Mouse (Mus musculus) ES-Bruce4 (cell line): ENCODE results near the gene Rpl10-ps3. TPM values are rescaled to one million over a fixed set of nuclear protein-coding genes. Genes with fewer than 3 reads are reported as not detected.

ENCODE experiments used
- H3K27ac ChIP-seq: 2 replicates; pipeline ENCODE4 v1.5.1; 2012; ENCODE audit warnings: low read length, inconsistent platforms; ENCODE audit not compliant: insufficient read depth
- H3K27me3 ChIP-seq: 2 replicates; pipeline ENCODE4 v1.6.1; 2012; ENCODE audit warnings: mild to moderate bottlenecking, low read length, inconsistent platforms; ENCODE audit not compliant: control insufficient read depth, poor library complexity, insufficient read depth, severe bottlenecking
- H3K36me3 ChIP-seq: 2 replicates; pipeline ENCODE4 v1.6.1; 2012; ENCODE audit warnings: inconsistent platforms, mild to moderate bottlenecking, low read length, moderate library complexity; ENCODE audit not compliant: control insufficient read depth, poor library complexity, insufficient read depth, severe bottlenecking
- H3K4me1 ChIP-seq: one replicate; pipeline ENCODE4 v1.8.1; 2011; ENCODE audit warnings: low read length; ENCODE audit not compliant: control insufficient read depth, insufficient read depth
- H3K4me3 ChIP-seq: 2 replicates; pipeline ENCODE4 v1.5.1; 2011; ENCODE audit warnings: low read depth, mild to moderate bottlenecking, low read length
- H3K9ac ChIP-seq: 2 replicates; pipeline ENCODE4 v1.6.1; 2012; ENCODE audit warnings: low read depth, mild to moderate bottlenecking, inconsistent platforms; ENCODE audit not compliant: poor library complexity, severe bottlenecking
- H3K9me3 ChIP-seq: replicated peaks from 2 replicates; pipeline ENCODE4 v1.6.1; 2012; ENCODE audit warnings: mild to moderate bottlenecking, low read length, inconsistent platforms; ENCODE audit not compliant: control insufficient read depth, poor library complexity, insufficient read depth, severe bottlenecking
- CTCF ChIP-seq: IDR thresholded peaks from one replicate; pipeline ENCODE4 v1.8.1; 2011; ENCODE audit warnings: low read depth, low read length
- EP300 ChIP-seq: IDR thresholded peaks from 2 replicates; pipeline ENCODE4 v1.6.1; 2011; ENCODE audit warnings: low read depth, low read length; ENCODE audit not compliant: insufficient read depth
- POLR2A ChIP-seq: IDR thresholded peaks from one replicate; pipeline ENCODE4 v1.8.1; 2011; ENCODE audit warnings: low read length; ENCODE audit not compliant: insufficient read depth
- polyA plus RNA-seq: library from polyadenylated mRNA; stranded (reverse); fragments of >200 nt; gene quantifications from 2 replicates; pipeline ENCODE4 v1.2.4, GENCODE M21; 2011; ENCODE audit warnings: low read depth; ENCODE audit not compliant: missing spikeins, insufficient read depth, insufficient read length

The Rpl10-ps3 gene
- 1,723 and 1,787 TPM in 2 replicates for polyA plus RNA-seq

- Histone ChIP-seq H3K27ac (no peak within 1 kb of the TSS), H3K9ac (no peak within 1 kb of the TSS), H3K4me1 (no peaks in the 10 kb centered on the region), H3K27me3 (no peaks in the 10 kb centered on the region), H3K9me3 (0 out of 2 replicates have a peak, but pooled peaks cover 2% of the 10 kb centered on the region), H3K36me3 (no peaks in the 10 kb centered on the region), H3K4me3 (no peak within 1 kb of the TSS)
- TF ChIP-seq CTCF = no peak
- no peak for TF ChIP-seq POLR2A
- no peak for TF ChIP-seq EP300
These were observed at the start of gene Rpl10-ps3 for GRCm38 (mm10) chr9:50344868-50345267. Gene Rpl10-ps3, minus strand, starts transcription at chr9:50344968.

- H3K9ac ChIP-seq = no peak overlapping the region
- H3K36me3 ChIP-seq = no peaks in the 10 kb centered on the region
- H3K4me3 ChIP-seq = no peak overlapping the region
- no peaks in the 10 kb centered on the region for H3K27me3 ChIP-seq
- H3K27ac ChIP-seq = no peak overlapping the region
- TF ChIP-seq POLR2A = no peak
- TF ChIP-seq CTCF = no peak
- TF ChIP-seq EP300 = no peak
- no peaks in the 10 kb centered on the region for H3K9me3 ChIP-seq
- no peaks in the 10 kb centered on the region for H3K4me1 ChIP-seq
These were observed 30.8 kb upstream of the Rpl10-ps3 start for GRCm38 (mm10) chr9:50375598-50375997.

GRCm38 (mm10) chr9:50374666-50375065 lies 29.9 kb upstream of the Rpl10-ps3 start:
- Histone ChIP-seq H3K27me3 (no peaks in the 10 kb centered on the region), H3K36me3 (no peaks in the 10 kb centered on the region), H3K4me1 (no peaks in the 10 kb centered on the region), H3K27ac (no peak overlapping the region), H3K4me3 (no peak overlapping the region), H3K9ac (no peak overlapping the region), H3K9me3 (no peaks in the 10 kb centered on the region)
- TF ChIP-seq POLR2A (no peak), CTCF (no peak), EP300 (no peak)

DNA sequence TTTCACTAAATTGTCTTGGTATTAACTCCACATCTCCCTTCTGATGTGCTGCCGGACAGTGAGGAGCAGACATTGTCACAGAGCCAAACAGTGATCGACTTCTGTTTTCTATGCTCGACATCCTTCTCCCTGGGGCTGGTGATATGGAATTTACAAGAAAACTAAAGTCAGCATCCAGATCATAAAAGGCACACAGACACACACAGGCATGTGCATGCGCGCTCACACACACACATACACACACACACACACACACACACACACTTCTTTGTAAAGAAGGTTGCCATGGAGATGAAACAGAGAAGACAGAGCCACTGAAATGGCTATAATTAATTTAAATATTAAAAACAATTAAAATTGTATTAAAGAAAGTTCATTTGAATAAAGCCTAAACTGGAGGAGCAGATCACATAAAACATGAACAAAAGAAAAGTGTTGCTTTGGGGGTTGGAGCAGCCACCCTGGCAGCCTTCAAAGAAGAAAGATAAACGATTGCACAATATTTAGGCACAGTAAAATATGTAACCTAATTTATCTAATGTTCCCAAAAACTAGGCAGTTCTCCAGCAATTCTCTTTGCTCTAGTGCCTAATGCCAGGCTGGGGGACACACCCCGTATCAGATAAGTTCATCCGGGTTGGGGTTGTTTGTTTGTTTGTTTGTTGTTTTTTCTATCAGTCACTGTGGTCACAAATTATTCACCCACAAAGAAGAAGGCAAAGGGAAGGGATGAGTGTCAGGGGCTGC lies 24.0 kb upstream of the Rpl10-ps3 start:
- H3K27ac ChIP-seq = no peak overlapping the region
- H3K36me3 ChIP-seq = no peaks in the 10 kb centered on the region
- no peaks in the 10 kb centered on the region for H3K9me3 ChIP-seq
- TF ChIP-seq CTCF (no peak), EP300 (no peak), POLR2A (no peak)
- H3K9ac ChIP-seq = no peak overlapping the region
- H3K4me3 ChIP-seq = no peak overlapping the region
- H3K4me1 ChIP-seq = no peaks in the 10 kb centered on the region
- no peaks in the 10 kb centered on the region for H3K27me3 ChIP-seq

- no peak for TF ChIP-seq CTCF
- TF ChIP-seq EP300 = no peak
- TF ChIP-seq POLR2A = no peak
- no peak overlapping the region for H3K9ac ChIP-seq
- H3K27me3 ChIP-seq = no peaks in the 10 kb centered on the region
- H3K4me1 ChIP-seq = no peaks in the 10 kb centered on the region
- H3K36me3 ChIP-seq = no peaks in the 10 kb centered on the region
- H3K4me3 ChIP-seq = no peak overlapping the region
- H3K9me3 ChIP-seq = no peaks in the 10 kb centered on the region
- H3K27ac ChIP-seq = no peak overlapping the region
These were observed 20.5 kb upstream of the Rpl10-ps3 start for GRCm38 (mm10) chr9:50365059-50365780.

DNA sequence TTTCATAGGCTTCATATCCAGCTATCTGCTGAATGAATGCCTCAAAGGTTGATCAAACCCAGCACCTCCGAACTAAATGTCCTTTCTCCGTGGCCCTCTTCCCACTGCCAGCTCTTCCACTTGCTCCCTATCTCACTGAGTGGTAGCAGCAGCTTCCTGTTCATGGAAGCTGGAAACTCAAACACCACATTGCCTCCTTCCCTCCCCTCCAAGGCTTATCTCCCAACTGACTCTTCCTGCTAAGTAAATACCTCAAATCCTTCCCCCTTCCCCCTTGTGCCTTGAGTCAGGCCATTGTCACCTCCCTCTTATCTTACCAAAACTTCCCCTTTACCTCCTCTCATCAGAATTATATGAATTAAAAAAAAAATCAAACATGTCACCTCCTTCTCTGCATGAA lies 19.2 kb upstream of the Rpl10-ps3 start:
- H3K36me3 ChIP-seq = no peaks in the 10 kb centered on the region
- no peak for TF ChIP-seq CTCF
- no peak for TF ChIP-seq EP300
- no peak for TF ChIP-seq POLR2A

More for the DNA sequence above, 19.2 kb upstream of the Rpl10-ps3 start:
- H3K9me3 ChIP-seq = no peaks in the 10 kb centered on the region
- no peaks in the 10 kb centered on the region for H3K4me1 ChIP-seq
- H3K27me3 ChIP-seq = no peaks in the 10 kb centered on the region
- no peak overlapping the region for H3K27ac ChIP-seq
- H3K9ac ChIP-seq = no peak overlapping the region
- no peak overlapping the region for H3K4me3 ChIP-seq
